Mouse (Mus musculus) thymus, postnatal 0 days (tissue): Measurements from ENCODE around the gene Acer1. TPM values are rescaled to one million over a fixed set of nuclear protein-coding genes. Genes with fewer than 3 reads are reported as not detected.

Experiments
- DNase-seq: peaks from one replicate; pipeline ENCODE4 v3.0.0-alpha.2; 2015; ENCODE audit warnings: low spot score
- polyA plus RNA-seq: library from polyadenylated mRNA; unstranded; fragments of >200 nt; fragmentation: Nextera tagmentation; extraction: Ambion mirVana; gene quantifications from 2 replicates; pipeline ENCODE4 v1.2.1, GENCODE M21; 2015

Acer1 gene
- polyA plus RNA-seq, 1 experiment from 2014 or later = not detected

GRCm38 (mm10) chr17:56989467-56990114 lies 7.7 kb upstream of the Acer1 start:
- no peak for DNase-seq

- no peak for DNase-seq
These were observed 7.0 kb upstream of the Acer1 start for GRCm38 (mm10) chr17:56988921-56989430.

- DNase-seq = no peak
These were observed 6.5 kb upstream of the Acer1 start for GRCm38 (mm10) chr17:56988441-56988840.

- no peak for DNase-seq
These were observed 4.3 kb upstream of the Acer1 start for GRCm38 (mm10) chr17:56986105-56986805.

- no peak for DNase-seq
These were observed 3.7 kb upstream of the Acer1 start for GRCm38 (mm10) chr17:56985656-56986055.

- no peak for DNase-seq
These were observed 3.0 kb upstream of the Acer1 start for GRCm38 (mm10) chr17:56984886-56985285.

GRCm38 (mm10) chr17:56981049-56981448 lies 877 bp downstream of the Acer1 start:
- no peak for DNase-seq

GRCm38 (mm10) chr17:56979524-56979923 lies 2.4 kb downstream of the Acer1 start:
- DNase-seq = no peak

- no peak for DNase-seq
These were observed 5.2 kb downstream of the Acer1 start for GRCm38 (mm10) chr17:56976531-56977390.

- no peak for DNase-seq
These were observed 6.5 kb downstream of the Acer1 start for GRCm38 (mm10) chr17:56975391-56975790.

GRCm38 (mm10) chr17:56974708-56975240 lies 7.2 kb downstream of the Acer1 start:
- no peak for DNase-seq

- no peak for DNase-seq
These were observed 7.8 kb downstream of the Acer1 start for GRCm38 (mm10) chr17:56973956-56974707.

- no peak for DNase-seq
These were observed 11.8 kb downstream of the Acer1 start for GRCm38 (mm10) chr17:56970081-56970480.

- DNase-seq = no peak
These were observed 12.6 kb downstream of the Acer1 start for GRCm38 (mm10) chr17:56969321-56969720.

GRCm38 (mm10) chr17:56963646-56964045 lies 18.3 kb downstream of the Acer1 start:
- DNase-seq = no peak

GRCm38 (mm10) chr17:56962642-56963405 lies 19.1 kb downstream of the Acer1 start:
- DNase-seq = no peak

GRCm38 (mm10) chr17:56961880-56962279 lies 20.0 kb downstream of the Acer1 start:
- DNase-seq = no peak

GRCm38 (mm10) chr17:56958667-56959066 lies 23.3 kb downstream of the Acer1 start:
- DNase-seq = no peak

GRCm38 (mm10) chr17:56957763-56958429 lies 24.0 kb downstream of the Acer1 start:
- peak; percentile 48 for DNase-seq
